Mouse (Mus musculus): ENCODE measurements around the gene Pbx2.
A peak's percentile ranks its signal among the peaks of the same experiment; 100 is the strongest.

DNA sequence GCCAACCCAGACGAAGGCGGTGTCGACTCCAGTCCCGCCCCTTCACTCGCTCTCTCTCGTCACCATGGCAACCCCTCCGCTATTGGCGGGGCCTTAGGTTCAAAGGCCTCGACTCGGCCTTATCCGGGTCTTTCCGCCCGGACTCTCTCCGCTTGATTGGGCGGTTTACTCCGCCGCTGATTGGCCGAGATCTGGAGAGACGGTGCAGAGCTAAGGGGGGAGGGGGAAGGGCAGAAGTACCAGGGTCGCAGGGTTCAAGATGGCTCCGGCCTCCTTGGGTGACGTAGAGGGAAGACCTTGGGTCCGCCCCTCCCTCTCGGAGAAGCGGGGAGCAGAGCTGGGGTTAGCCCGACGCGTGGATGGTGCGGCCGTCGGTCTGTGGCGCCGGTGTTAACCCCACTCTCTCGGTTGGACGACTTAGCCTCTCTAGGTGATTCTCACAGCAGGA is 13.0 kb downstream of the Pbx2 start, which contains the start of gene Agpat1:
- TF ChIP-seq CTCF (IDR thresholded peaks at IDR 0.05; ENCODE audit: borderline replicate concordance, insufficient read depth, low read length) (no peak), POLR2A (IDR thresholded peaks at IDR 0.05; ENCODE audit: low read depth, low read length) (peak; percentile 92)

All from embryonic fibroblast, embryonic 13.5 days (primary cell).